In genomic region chr10:66889786-66890555, GRCm38 (mm10) we compare ENCODE assay signal across 24 mouse cellular contexts.
DNase-seq lines count a peak whose midpoint lies in the region; ATAC-seq and TF ChIP-seq lines count a peak whose summit lies in the region.
"Had no signal": no experiment of that assay in that cellular context is flagged by ENCODE, and none has a peak within 500 bp of the region (broad histone marks: within the 10 kb centered on the region; RNA-seq: fewer than 3 reads in every experiment).

No protein-coding gene starts in this region.

- no peaks in the 10 kb centered on the region for H3K36me3 ChIP-seq in lung, embryonic 14.5 days (ENCODE audit: insufficient read depth)
- H3K36me3 ChIP-seq in embryonic facial prominence, embryonic 15.5 days, result no peaks in the 10 kb centered on the region
- H3K36me3 ChIP-seq: heart, embryonic 10.5 days; liver, embryonic 12.5 days; lung, embryonic 15.5 days; neural tube, embryonic 15.5 days had no signal

- no peaks in the 10 kb centered on the region for H3K27me3 ChIP-seq in lung, embryonic 14.5 days (ENCODE audit: insufficient read depth, low read length)
- no peaks in the 10 kb centered on the region for H3K27me3 ChIP-seq in embryonic facial prominence, embryonic 15.5 days
- H3K27me3 ChIP-seq: liver, embryonic 12.5 days; lung, embryonic 15.5 days; neural tube, embryonic 15.5 days had no signal

- H3K4me2 ChIP-seq in lung, embryonic 14.5 days, result no peak overlapping the region
- H3K4me2 ChIP-seq in embryonic facial prominence, embryonic 15.5 days (replicated peaks), result peak overlapping the region; percentile 12; the same call in 1 of the 2 replicates
- H3K4me2 ChIP-seq: liver, embryonic 12.5 days; lung, embryonic 15.5 days; neural tube, embryonic 15.5 days had no signal

- no peaks in the 10 kb centered on the region for H3K4me1 ChIP-seq in lung, embryonic 14.5 days (ENCODE audit: insufficient read depth)
- H3K4me1 ChIP-seq in embryonic facial prominence, embryonic 15.5 days, result no peaks in the 10 kb centered on the region
- H3K4me1 ChIP-seq: heart, embryonic 10.5 days; liver, embryonic 12.5 days; lung, embryonic 15.5 days; neural tube, embryonic 15.5 days had no signal

- ATAC-seq in frontal cortex, adult (ENCODE audit: low TSS enrichment), result peak; percentile 85
- no peak for ATAC-seq in lung, embryonic 14.5 days (ENCODE audit: insufficient read depth)
- peak; percentile 43; the same call in 1 of the 2 replicates for ATAC-seq in embryonic facial prominence, embryonic 15.5 days (ENCODE audit: insufficient number of reproducible peaks, low FRiP score, low TSS enrichment, low read depth)
- ATAC-seq: activated CD4-positive, CD25-positive, alpha-beta regulatory T cell, adult 4 months; CD4-positive, CD25-positive, alpha-beta regulatory T cell, adult 4 months; forebrain, embryonic 16.5 days; liver, embryonic 12.5 days; midbrain, embryonic 16.5 days had no signal

- WGBS in lung, embryonic 14.5 days, result 63% methylated on average over 12 of the region's 12 CpGs
- WGBS in embryonic facial prominence, embryonic 15.5 days, result 44% methylated on average over 12 of the region's 12 CpGs

- H3K4me3 ChIP-seq in lung, embryonic 14.5 days (ENCODE audit: low read depth, low read length), result no peak overlapping the region
- no peak overlapping the region for H3K4me3 ChIP-seq in embryonic facial prominence, embryonic 15.5 days (replicated peaks)
- H3K4me3 ChIP-seq: heart, embryonic 10.5 days; liver, embryonic 12.5 days; lung, embryonic 15.5 days; neural tube, embryonic 15.5 days had no signal

- no peaks in the 10 kb centered on the region for H3K9me3 ChIP-seq in lung, embryonic 14.5 days (ENCODE audit: low read depth, low read length)
- H3K9me3 ChIP-seq in embryonic facial prominence, embryonic 15.5 days (replicated peaks), result no peaks in the 10 kb centered on the region
- H3K9me3 ChIP-seq: heart, embryonic 10.5 days; liver, embryonic 12.5 days; lung, embryonic 15.5 days; neural tube, embryonic 15.5 days had no signal

- no peak for DNase-seq in frontal cortex, postnatal 14 days (ENCODE audit: low spot score in 2 of 2)
- peak; percentile 48 for DNase-seq in lung, embryonic 14.5 days
- no peak for DNase-seq in lung, postnatal 36 days
- peak; percentile 91 for DNase-seq in NIH3T3 (ENCODE audit: low read depth)
- DNase-seq in urinary bladder, adult 2 months (ENCODE audit: low spot score), result no peak
- DNase-seq in adrenal gland, postnatal 4 days (ENCODE audit: low spot score in 2 of 2), result no peak
- DNase-seq: adrenal gland, postnatal 14 days; cerebellum, adult 11-12 months; cerebellum, postnatal 14 days; kidney, adult 18-20 months; layer of hippocampus, postnatal 36 days; spleen, adult 18-20 months; thymus, postnatal 36 days had no signal

- H3K27ac ChIP-seq in lung, embryonic 14.5 days (ENCODE audit: low read depth), result no peak overlapping the region
- peak overlapping the region; percentile 18 for H3K27ac ChIP-seq in embryonic facial prominence, embryonic 15.5 days (replicated peaks)
- H3K27ac ChIP-seq: heart, embryonic 10.5 days; kidney, postnatal 0 days; liver, embryonic 12.5 days; lung, embryonic 15.5 days; neural tube, embryonic 15.5 days had no signal

- H3K9ac ChIP-seq in lung, embryonic 14.5 days, result no peak overlapping the region
- H3K9ac ChIP-seq in embryonic facial prominence, embryonic 15.5 days, result no peak overlapping the region
- H3K9ac ChIP-seq: liver, embryonic 12.5 days; lung, embryonic 15.5 days; neural tube, embryonic 15.5 days had no signal

- no peak for TF ChIP-seq CTCF in lung, embryonic 14.5 days (IDR thresholded peaks at IDR 0.05; ENCODE audit: low read depth)

Comparison
In these comparisons a context has a peak if more than half of its experiments do, and no peak if none do; other contexts are left out.
1. DNase-seq: peak in lung, embryonic 14.5 days (single experiment) and NIH3T3 (single experiment); none in frontal cortex, postnatal 14 days (0 of 2), lung, postnatal 36 days (single experiment), urinary bladder, adult 2 months (single experiment) and adrenal gland, postnatal 4 days (0 of 2).